Mouse (Mus musculus): ENCODE measurements around the gene Cacna1s. TPM values are rescaled to one million over a fixed set of nuclear protein-coding genes. Genes with fewer than 3 reads are reported as not detected.
A peak's percentile ranks its signal among the peaks of the same experiment; 100 is the strongest.

Cacna1s gene
- polyA plus RNA-seq, 1 experiment from 2014 or later, result not detected

- no peaks in the 10 kb centered on the region for H3K79me2 ChIP-seq (ENCODE audit: inconsistent target)
- H3K27ac ChIP-seq, result no peak overlapping the region
- H3K36me3 ChIP-seq (ENCODE audit: inconsistent target), result no peaks in the 10 kb centered on the region
- WGBS (ENCODE audit: missing documents), result 87% methylated on average over 9 of the region's 9 CpGs
- H3K4me3 ChIP-seq (ENCODE audit: inconsistent target), result no peak overlapping the region
These were observed 64.5 kb downstream of the Cacna1s start for GRCm38 (mm10) chr1:136117069-136117468.

GRCm38 (mm10) chr1:136118875-136119274, 66.3 kb downstream of the Cacna1s start:
- Histone ChIP-seq H3K79me2 (ENCODE audit: inconsistent target) (no peaks in the 10 kb centered on the region), H3K4me3 (ENCODE audit: inconsistent target) (no peak overlapping the region), H3K27ac (no peak overlapping the region), H3K36me3 (ENCODE audit: inconsistent target) (no peaks in the 10 kb centered on the region)
- 23% methylated on average over 8 of the region's 8 CpGs for WGBS (ENCODE audit: missing documents)

- Histone ChIP-seq H3K27ac (no peak overlapping the region), H3K79me2 (ENCODE audit: inconsistent target) (no peaks in the 10 kb centered on the region), H3K36me3 (ENCODE audit: inconsistent target) (no peaks in the 10 kb centered on the region), H3K4me3 (ENCODE audit: inconsistent target) (no peak overlapping the region)
- WGBS (ENCODE audit: missing documents), result 89% methylated on average over 6 of the region's 7 CpGs
These were observed 67.2 kb downstream of the Cacna1s start for GRCm38 (mm10) chr1:136119571-136120262.

GRCm38 (mm10) chr1:136120263-136120603, 67.7 kb downstream of the Cacna1s start:
- Histone ChIP-seq H3K36me3 (ENCODE audit: inconsistent target) (no peaks in the 10 kb centered on the region), H3K27ac (no peak overlapping the region), H3K4me3 (ENCODE audit: inconsistent target) (no peak overlapping the region), H3K79me2 (ENCODE audit: inconsistent target) (no peaks in the 10 kb centered on the region)
- WGBS (ENCODE audit: missing documents), result 44% methylated on average over 1 of the region's 1 CpGs

GRCm38 (mm10) chr1:136120785-136121184, 68.2 kb downstream of the Cacna1s start:
- WGBS (ENCODE audit: missing documents), result 94% methylated on average over 6 of the region's 6 CpGs
- Histone ChIP-seq H3K79me2 (ENCODE audit: inconsistent target) (no peaks in the 10 kb centered on the region), H3K36me3 (ENCODE audit: inconsistent target) (no peaks in the 10 kb centered on the region)

GRCm38 (mm10) chr1:136122030-136122429, 69.5 kb downstream of the Cacna1s start:
- WGBS (ENCODE audit: missing documents), result 93% methylated on average over 8 of the region's 8 CpGs
- no peak overlapping the region for H3K27ac ChIP-seq
- H3K79me2 ChIP-seq (ENCODE audit: inconsistent target), result no peaks in the 10 kb centered on the region
- no peak overlapping the region for H3K4me3 ChIP-seq (ENCODE audit: inconsistent target)
- H3K36me3 ChIP-seq (ENCODE audit: inconsistent target), result no peaks in the 10 kb centered on the region

More at GRCm38 (mm10) chr1:136120785-136121184, 68.2 kb downstream of the Cacna1s start:
- Histone ChIP-seq H3K27ac (no peak overlapping the region), H3K4me3 (ENCODE audit: inconsistent target) (no peak overlapping the region)

- 75% methylated on average over 10 of the region's 10 CpGs for WGBS (ENCODE audit: missing documents)
- Histone ChIP-seq H3K27ac (peak overlapping the region; percentile 17; the same call in 1 of the 2 replicates), H3K79me2 (ENCODE audit: inconsistent target) (no peaks in the 10 kb centered on the region), H3K36me3 (ENCODE audit: inconsistent target) (no peaks in the 10 kb centered on the region), H3K4me3 (ENCODE audit: inconsistent target) (no peak overlapping the region)
These were observed 73.7 kb downstream of the Cacna1s start for GRCm38 (mm10) chr1:136126159-136126765.

GRCm38 (mm10) chr1:136126895-136127294, 74.3 kb downstream of the Cacna1s start:
- no peaks in the 10 kb centered on the region for H3K36me3 ChIP-seq (ENCODE audit: inconsistent target)
- WGBS (ENCODE audit: missing documents), result 11% methylated on average over 10 of the region's 10 CpGs
- peaks cover 2% of the 10 kb centered on the region for H3K79me2 ChIP-seq (ENCODE audit: inconsistent target)
- peak overlapping the region; percentile 80 for H3K27ac ChIP-seq
- no peak overlapping the region for H3K4me3 ChIP-seq (ENCODE audit: inconsistent target)

GRCm38 (mm10) chr1:136127856-136128255, 75.3 kb downstream of the Cacna1s start:
- Histone ChIP-seq H3K79me2 (ENCODE audit: inconsistent target) (peaks cover 11% of the 10 kb centered on the region), H3K4me3 (ENCODE audit: inconsistent target) (no peak overlapping the region), H3K27ac (peak overlapping the region; percentile 80), H3K36me3 (ENCODE audit: inconsistent target) (no peaks in the 10 kb centered on the region)
- 5% methylated on average over 3 of the region's 3 CpGs for WGBS (ENCODE audit: missing documents)

GRCm38 (mm10) chr1:136128416-136128815, 75.9 kb downstream of the Cacna1s start:
- peaks cover 17% of the 10 kb centered on the region for H3K79me2 ChIP-seq (ENCODE audit: inconsistent target)
- no peaks in the 10 kb centered on the region for H3K36me3 ChIP-seq (ENCODE audit: inconsistent target)
- WGBS (ENCODE audit: missing documents), result 51% methylated on average over 5 of the region's 5 CpGs
- H3K27ac ChIP-seq, result peak overlapping the region; percentile 80
- no peak overlapping the region for H3K4me3 ChIP-seq (ENCODE audit: inconsistent target)

- Histone ChIP-seq H3K79me2 (ENCODE audit: inconsistent target) (peaks cover 23% of the 10 kb centered on the region), H3K4me3 (ENCODE audit: inconsistent target) (no peak overlapping the region), H3K36me3 (ENCODE audit: inconsistent target) (no peaks in the 10 kb centered on the region), H3K27ac (no peak overlapping the region)
- WGBS (ENCODE audit: missing documents), result 79% methylated on average over 4 of the region's 4 CpGs
These were observed 76.5 kb downstream of the Cacna1s start for GRCm38 (mm10) chr1:136128944-136129589.

- 62% methylated on average over 3 of the region's 3 CpGs for WGBS (ENCODE audit: missing documents)
- Histone ChIP-seq H3K27ac (no peak overlapping the region), H3K79me2 (ENCODE audit: inconsistent target) (peaks cover 30% of the 10 kb centered on the region), H3K4me3 (ENCODE audit: inconsistent target) (no peak overlapping the region), H3K36me3 (ENCODE audit: inconsistent target) (no peaks in the 10 kb centered on the region)
These were observed 77.6 kb downstream of the Cacna1s start for GRCm38 (mm10) chr1:136130107-136130506.

- Histone ChIP-seq H3K79me2 (ENCODE audit: inconsistent target) (peaks cover 38% of the 10 kb centered on the region), H3K36me3 (ENCODE audit: inconsistent target) (no peaks in the 10 kb centered on the region), H3K4me3 (ENCODE audit: inconsistent target) (peak within 1 kb of the TSS; percentile 54), H3K27ac (peak within 1 kb of the TSS; percentile 43)
- WGBS (ENCODE audit: missing documents), result under 1% methylated on average over 37 of the region's 42 CpGs
These were observed 78.5 kb downstream of the Cacna1s start, which contains the start of gene Kif21b for GRCm38 (mm10) chr1:136130951-136131558. TSS of gene Kif21b (plus strand) at chr1:136131389.

- H3K79me2 ChIP-seq (ENCODE audit: inconsistent target), result peaks cover 45% of the 10 kb centered on the region
- peak overlapping the region; percentile 54 for H3K4me3 ChIP-seq (ENCODE audit: inconsistent target)
- no peak overlapping the region for H3K27ac ChIP-seq
- WGBS (ENCODE audit: missing documents), result 2% methylated on average over 42 of the region's 43 CpGs
- H3K36me3 ChIP-seq (ENCODE audit: inconsistent target), result no peaks in the 10 kb centered on the region
These were observed 79.2 kb downstream of the Cacna1s start for GRCm38 (mm10) chr1:136131603-136132291.
